Mouse (Mus musculus): ENCODE measurements around the gene Ensa.

GRCm38 (mm10) chr3:95624628-95625503 lies at the start of gene Ensa:
- TF ChIP-seq CTCF (IDR thresholded peaks at IDR 0.05; ENCODE audit: extremely low read depth, insufficient read depth, low read length): no peak
- TF ChIP-seq POLR2A (IDR thresholded peaks at IDR 0.05; ENCODE audit: extremely low read depth, insufficient read depth, low read length): peak; percentile 89
